Mouse (Mus musculus) spleen, postnatal 36 days (tissue): ENCODE data around the gene Slc15a2.

Experiments
- DNase-seq, 2 experiments: peaks; one replicate each; pipeline ENCODE4 v3.0.0; 2022; ENCODE audit warnings: low spot score in 2 of 2, mixed read lengths in 1 of 2

The Slc15a2 gene

DNA sequence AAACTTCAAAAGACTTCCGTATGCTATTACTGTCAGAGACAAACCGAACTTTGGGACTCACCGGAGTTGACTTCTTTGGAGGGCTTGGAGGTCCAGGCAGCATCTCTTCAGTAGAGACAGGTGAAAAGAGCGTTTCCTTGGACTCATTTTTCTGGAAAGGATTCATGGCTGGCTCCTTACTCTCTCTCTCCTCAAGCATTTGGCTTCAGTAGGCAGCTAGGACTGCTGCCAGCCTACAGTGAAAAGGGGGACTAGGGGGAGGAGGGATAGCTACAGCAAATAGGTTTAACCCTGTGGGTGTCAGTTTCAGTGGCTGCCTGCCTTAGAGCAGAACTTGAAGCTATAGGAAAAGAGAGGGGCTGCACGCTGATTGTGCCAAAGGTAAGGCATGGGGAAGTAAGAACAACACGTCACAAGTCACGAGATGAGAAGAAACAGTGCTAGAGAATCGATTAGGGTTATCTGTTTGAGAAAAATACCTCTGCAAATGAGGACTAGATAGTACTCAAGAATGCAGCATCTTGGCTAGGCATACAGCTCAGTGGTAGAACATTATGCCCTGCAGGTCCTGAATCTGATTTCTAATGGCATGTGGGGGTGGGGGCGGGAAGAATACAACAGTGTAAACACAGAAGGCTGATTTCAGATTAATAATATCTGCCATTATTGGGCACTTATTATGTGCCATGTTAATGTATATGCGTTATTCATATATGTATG is at the start of gene Slc15a2:
Slc15a2 (minus strand) TSS at position 369 of the 720 bp plus-strand sequence.
- DNase-seq, result no peak

DNA sequence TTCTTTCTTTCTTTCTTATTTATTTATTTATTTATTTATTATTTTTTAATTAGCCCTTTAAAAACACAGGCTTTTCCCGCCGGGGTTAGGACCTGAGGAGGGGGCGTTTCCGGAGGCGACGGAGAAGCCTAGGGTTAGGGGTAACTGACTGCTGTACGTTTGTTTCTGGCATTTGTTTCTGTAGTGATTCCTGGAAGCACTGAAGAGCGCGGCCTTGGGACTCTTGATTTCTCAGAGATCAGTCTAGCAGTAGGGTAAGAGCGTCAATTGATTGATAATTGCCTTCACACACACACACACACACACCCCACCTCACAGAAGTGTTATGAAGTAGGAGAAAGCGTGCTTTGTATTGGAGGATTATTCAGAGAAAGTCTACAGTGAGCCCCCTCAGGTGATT is 44.1 kb upstream of the Slc15a2 start:
- no peak for DNase-seq

- peak; percentile 81 to 84 for DNase-seq
Measured at GRCm38 (mm10) chr16:36828054-36828786, 43.5 kb upstream of the Slc15a2 start, which contains the start of gene Iqcb1. Gene Iqcb1 (plus strand): TSS chr16:36828385.

DNA sequence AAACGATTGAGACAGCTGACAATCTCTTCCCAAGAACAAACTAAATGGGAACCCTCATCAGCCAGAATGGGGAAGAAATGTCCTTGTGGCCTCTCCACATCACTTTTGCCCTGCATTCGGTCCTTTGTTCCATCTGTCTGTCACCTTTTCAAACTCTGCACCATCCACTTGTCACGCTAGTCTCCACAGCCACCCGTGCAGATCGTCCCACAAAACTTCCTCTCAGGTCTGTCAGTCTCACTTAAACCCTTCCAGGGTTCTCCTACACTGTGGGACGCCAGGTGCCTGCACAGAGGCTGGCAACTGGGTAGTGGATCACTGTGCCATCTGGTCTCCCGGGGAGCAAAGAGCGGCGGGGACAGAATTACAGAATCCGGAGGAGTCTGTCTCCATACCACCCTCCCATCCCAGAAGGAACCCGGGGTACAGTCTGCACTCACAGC is 42.9 kb upstream of the Slc15a2 start:
- DNase-seq, result peak in 1 of 2 experiments; percentile 6

- DNase-seq, result peak; percentile 60 to 72
Measured at GRCm38 (mm10) chr16:36821474-36821873, 36.7 kb upstream of the Slc15a2 start.

DNA sequence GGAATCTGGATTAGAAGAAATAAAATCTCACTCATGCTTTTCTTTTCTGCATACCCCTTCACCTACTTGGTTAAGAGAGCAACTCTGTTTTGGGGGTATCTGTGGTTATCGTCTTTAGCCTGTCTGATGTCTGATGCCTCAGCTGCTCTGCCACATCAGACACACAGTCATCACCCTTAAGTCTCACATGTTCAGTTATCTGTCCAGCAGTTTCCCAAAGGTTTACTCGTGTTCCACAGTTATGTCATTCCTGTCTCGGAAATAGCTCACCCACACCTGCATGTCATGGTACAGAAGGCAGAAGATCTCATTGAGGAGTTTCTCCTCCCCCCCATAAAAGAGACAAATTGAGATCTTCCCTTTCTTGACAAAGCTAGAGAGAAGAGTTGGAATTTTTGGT is 36.0 kb upstream of the Slc15a2 start:
- DNase-seq, result no peak

GRCm38 (mm10) chr16:36820016-36820415 is 35.3 kb upstream of the Slc15a2 start:
- no peak for DNase-seq

DNA sequence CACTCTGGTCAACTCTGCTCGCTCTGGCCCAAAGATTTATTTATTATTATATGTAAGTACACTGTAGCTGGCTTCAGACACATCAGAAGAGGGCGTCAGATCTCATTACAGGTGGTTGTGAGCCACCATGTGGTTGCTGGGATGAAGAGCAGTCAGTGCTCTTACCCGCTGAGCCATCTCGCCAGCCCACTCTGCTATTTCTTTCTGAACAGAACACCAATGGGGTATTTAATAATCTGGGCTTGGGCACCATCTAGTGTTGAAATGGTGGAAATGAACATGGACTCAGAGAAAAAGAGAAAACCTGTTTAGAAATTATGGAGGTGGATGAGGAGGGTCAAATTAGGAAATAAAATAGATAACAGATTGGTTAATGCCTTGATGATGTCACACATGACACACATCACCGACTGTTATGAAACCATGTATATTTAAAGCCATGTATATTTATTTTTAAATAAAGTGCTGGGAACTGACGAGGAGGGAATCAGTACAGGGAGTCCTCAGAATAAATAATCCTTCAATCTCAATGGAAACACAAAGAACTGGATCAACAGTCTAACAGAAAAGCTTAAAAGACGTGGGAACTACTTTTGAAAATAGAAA is 32.7 kb upstream of the Slc15a2 start:
- DNase-seq, result peak; percentile 81 to 82

DNA sequence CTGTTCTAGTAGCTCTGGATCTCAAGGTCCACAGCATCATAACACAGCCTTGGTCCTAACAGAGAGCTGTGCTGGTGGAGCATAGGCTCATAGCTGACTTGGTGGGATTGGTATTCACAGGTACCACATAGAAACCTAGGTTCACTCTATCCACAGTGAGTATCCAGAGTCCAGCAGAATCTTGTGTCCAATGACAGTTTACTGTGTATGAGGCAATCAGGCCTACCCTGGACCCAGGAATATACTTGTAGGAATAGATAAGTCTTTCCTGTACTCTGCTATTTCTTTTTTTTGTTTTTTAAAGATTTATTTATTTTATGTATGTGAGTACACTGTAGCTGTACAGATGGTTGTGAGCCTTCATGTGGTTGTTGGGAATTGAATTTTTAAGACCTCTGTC is 32.2 kb upstream of the Slc15a2 start:
- DNase-seq, result no peak

DNA sequence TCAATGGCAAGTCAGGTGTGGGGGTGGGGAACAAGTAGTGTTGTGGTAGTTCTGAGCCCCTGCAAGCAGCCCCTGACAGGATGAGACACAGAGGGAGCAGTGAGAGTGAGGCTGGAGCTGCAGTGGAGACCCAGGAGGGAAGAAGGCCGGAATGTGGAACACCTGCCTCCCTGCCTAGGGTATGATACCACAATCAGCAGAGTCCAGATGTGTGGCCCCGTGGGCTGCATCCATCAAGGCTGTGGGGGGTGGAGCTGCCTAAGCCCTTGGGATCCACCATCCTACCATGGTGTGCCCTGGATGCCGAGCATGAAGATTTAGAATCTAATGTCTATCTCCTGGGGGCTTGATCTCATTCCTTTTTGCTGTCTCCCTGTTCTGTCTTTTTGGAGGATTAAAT is 28.9 kb upstream of the Slc15a2 start:
- no peak for DNase-seq

- DNase-seq, result no peak
Measured at GRCm38 (mm10) chr16:36808616-36809015, 23.9 kb upstream of the Slc15a2 start.

GRCm38 (mm10) chr16:36802361-36802760 is 17.6 kb upstream of the Slc15a2 start:
- no peak for DNase-seq

DNA sequence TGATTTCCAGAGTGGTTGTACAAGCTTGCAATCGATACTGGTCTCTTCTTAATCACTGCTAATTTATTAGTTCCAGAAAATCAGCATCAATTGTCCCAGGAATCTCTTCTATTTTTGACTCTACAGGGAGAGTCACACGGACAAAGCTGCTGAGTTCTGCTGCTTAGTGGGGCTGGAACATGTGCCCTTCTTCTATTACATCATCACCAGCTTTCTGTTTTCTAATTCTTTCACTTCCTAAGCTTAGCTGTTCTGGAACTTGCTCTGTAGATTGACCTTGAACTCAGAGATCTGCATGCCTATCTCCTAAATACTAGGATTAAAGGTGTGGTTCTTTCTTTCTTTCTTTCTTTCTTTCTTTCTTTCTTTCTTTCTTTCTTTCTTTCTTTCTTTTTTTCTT is 13.6 kb upstream of the Slc15a2 start:
- no peak for DNase-seq

GRCm38 (mm10) chr16:36794976-36795375 is 10.2 kb upstream of the Slc15a2 start:
- no peak for DNase-seq

DNA sequence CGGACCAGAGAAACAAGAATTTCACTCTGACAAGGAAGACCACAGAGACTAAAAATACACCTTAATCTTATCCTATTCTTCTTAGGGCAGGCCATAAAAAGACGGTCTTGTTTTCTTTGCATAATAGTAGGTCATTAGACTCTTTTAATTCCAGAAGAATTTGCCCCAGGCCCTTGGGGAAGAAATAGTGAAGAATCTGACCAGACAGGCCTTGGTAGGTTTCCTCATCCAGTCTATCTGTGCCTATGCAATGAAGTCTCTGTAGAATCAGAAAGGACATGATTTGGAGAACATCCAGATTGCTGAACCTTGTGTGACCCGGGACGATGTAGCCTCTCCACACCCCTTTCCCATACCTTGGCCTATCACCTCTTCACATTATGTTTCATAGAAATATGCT is 5.4 kb upstream of the Slc15a2 start:
- DNase-seq, result no peak

GRCm38 (mm10) chr16:36786466-36786865 is 1.7 kb upstream of the Slc15a2 start:
- no peak for DNase-seq

DNA sequence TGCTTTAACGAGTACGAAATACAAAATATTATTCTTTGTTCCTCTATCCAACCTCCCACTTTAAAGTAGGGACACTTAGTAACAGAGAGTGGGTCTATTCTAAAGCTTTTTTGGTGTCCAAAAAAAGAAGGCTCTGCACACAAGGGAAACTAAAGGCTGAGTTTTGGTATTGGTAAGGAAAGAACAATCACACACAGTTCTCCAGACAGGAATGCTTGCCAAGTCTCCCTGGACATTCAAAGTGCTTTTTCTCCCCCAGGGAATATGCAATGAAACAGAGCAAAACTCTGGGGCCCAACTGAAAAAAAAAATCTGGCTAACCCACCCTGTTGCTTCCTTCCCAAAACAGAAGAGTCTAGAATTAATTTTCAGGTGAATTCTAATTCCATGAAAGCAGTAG is 616 bp downstream of the Slc15a2 start:
- no peak for DNase-seq

- no peak for DNase-seq
Measured at GRCm38 (mm10) chr16:36775658-36776057, 9.1 kb downstream of the Slc15a2 start.

DNA sequence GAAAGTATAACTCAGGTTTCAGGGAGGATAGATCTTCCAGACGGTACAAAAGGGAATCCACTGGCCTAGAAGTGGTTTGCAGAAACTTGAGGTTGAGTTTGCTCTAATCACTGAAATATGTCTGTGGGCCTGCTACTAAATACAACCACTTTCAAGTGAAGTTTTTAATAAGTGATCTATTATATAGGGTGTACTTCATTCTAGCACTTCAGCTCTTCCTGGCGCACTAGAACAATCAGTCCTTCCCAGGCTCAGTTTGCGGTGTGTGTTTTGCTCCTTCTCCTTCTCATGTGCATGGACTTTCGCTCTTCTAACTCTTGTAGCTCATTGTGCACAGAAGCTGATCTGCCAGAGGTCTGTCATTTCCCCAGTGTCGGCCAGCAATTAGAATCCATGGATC is 11.8 kb downstream of the Slc15a2 start:
- no peak for DNase-seq

DNA sequence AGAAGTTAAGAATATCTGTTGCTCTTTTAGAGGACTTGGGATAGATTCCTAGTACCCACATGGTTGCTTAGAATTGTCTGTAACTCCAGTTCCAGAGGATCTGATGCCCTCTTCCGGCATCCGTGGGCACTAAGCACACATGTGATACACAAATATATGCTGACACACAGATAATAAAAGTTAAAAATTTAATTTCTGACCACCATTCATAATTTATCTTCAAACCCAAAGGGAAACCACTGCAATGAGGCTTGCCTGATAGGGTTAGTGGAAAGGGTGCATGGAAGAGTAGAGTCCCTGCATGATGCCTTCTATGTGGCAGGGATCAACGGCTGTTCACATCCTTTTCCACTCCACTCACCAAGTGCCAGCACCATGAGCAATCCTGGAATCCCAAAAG is 13.1 kb downstream of the Slc15a2 start:
- no peak for DNase-seq

GRCm38 (mm10) chr16:36771244-36771643 is 13.5 kb downstream of the Slc15a2 start:
- no peak for DNase-seq

DNA sequence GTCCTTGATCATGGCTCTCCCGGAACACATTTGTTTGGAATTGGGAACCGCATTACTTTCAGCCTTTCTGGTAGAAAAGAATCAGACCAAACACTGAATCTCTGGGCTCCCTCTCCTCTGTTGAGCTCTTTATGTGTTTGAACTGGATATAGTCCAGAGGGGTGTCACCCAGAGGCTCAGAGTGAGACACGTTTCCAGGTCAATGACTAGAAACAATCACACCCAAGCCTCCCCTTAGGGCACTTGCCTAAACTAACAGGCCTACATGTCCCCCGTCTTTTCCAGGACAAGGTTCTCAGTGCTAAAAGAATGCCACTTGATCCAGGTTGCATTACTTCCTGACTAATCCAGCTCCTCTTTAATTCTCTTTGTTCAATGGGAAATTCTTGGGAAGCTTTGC is 13.9 kb downstream of the Slc15a2 start:
- DNase-seq, result no peak
